Mouse (Mus musculus) liver, embryonic 14.5 days (tissue): ENCODE measurements around the gene Scgb3a1. TPM values are rescaled to one million over a fixed set of nuclear protein-coding genes. Genes with fewer than 3 reads are reported as not detected.

ENCODE experiments used
- ATAC-seq: fragments of 200-750 bp; cut with Nextera tagmentation; 2 replicates; pipeline ENCODE4 v1.8.0; 2017; ENCODE audit warnings: moderate number of reproducible peaks, mild to moderate bottlenecking, moderate library complexity; ENCODE audit not compliant: insufficient read depth
- DNase-seq, 3 experiments: peaks; one replicate each; pipeline ENCODE4 v3.0.0-alpha.2; 2012 to 2013; ENCODE audit warnings: low read depth in 3 of 3, low spot score in 3 of 3
- H3K27ac ChIP-seq: fragments of 300-500 bp; sonication (generic); 2 replicates; pipeline ENCODE4 v1.5.1; 2014; ENCODE audit warnings: moderate library complexity, mild to moderate bottlenecking, control low read depth, inconsistent platforms
- H3K27me3 ChIP-seq: fragments of 300-500 bp; sonication (generic); 2 replicates; pipeline ENCODE4 v1.6.1; 2014; ENCODE audit warnings: mild to moderate bottlenecking, low read length, moderate library complexity; ENCODE audit not compliant: control insufficient read depth, insufficient read depth
- H3K36me3 ChIP-seq: fragments of 300-500 bp; sonication (generic); replicated peaks from 2 replicates; pipeline ENCODE4 v1.6.1; 2014; ENCODE audit warnings: low read depth; ENCODE audit not compliant: control insufficient read depth, insufficient read depth
- H3K4me1 ChIP-seq, 2 experiments: fragments of 200-500 bp in 1 of 2; fragments of 300-500 bp in 1 of 2; sonication (generic) in 1 of 2; replicated peaks; 2 replicates each; pipeline ENCODE4 v1.6.1; 2012 to 2014; ENCODE audit warnings: antibody characterized with exemption in 1 of 2, inconsistent platforms in 1 of 2, low read length in 1 of 2; ENCODE audit not compliant: control insufficient read depth in 2 of 2, insufficient read depth in 2 of 2
- H3K4me2 ChIP-seq: fragments of 300-500 bp; sonication (generic); 2 replicates; pipeline ENCODE4 v1.6.1; 2014; ENCODE audit warnings: low read depth, mild to moderate bottlenecking, control low read depth, moderate library complexity
- H3K4me3 ChIP-seq, 2 experiments: fragments of 200-500 bp in 1 of 2; fragments of 300-500 bp in 1 of 2; sonication (generic) in 1 of 2; 2 replicates each; pipeline ENCODE4 v1.5.1; 2012 to 2014; ENCODE audit warnings: low read depth in 2 of 2, low read length in 2 of 2, mild to moderate bottlenecking in 2 of 2, control low read depth in 1 of 2, inconsistent platforms in 1 of 2, moderate library complexity in 1 of 2; ENCODE audit not compliant: insufficient read depth in 1 of 2
- H3K9ac ChIP-seq: fragments of 300-500 bp; sonication (generic); replicated peaks from 2 replicates; pipeline ENCODE4 v1.6.1; 2014; ENCODE audit warnings: mild to moderate bottlenecking, control low read depth, moderate library complexity
- H3K9me3 ChIP-seq: fragments of 300-500 bp; sonication (generic); 2 replicates; pipeline ENCODE4 v1.6.1; 2016; ENCODE audit warnings: low read length, mixed read lengths; ENCODE audit not compliant: control insufficient read depth
- CTCF ChIP-seq: IDR thresholded peaks from 2 replicates; pipeline ENCODE4 v1.5.1; 2016; ENCODE audit warnings: antibody characterized with exemption, low read depth, control low read depth
- EP300 ChIP-seq: IDR thresholded peaks from 2 replicates; pipeline ENCODE4 v1.6.1; 2016; ENCODE audit warnings: antibody characterized with exemption, low read depth
- WGBS: fragments of 180-500 bp; shearing (Covaris S2); extraction: QIAGEN DNeasy Blood & Tissue Kit; methylation state at CpG from one replicate; pipeline ENCODE4 v1.1.7; 2014; ENCODE audit not compliant: insufficient replicate concordance; 5-methylcytosine and 5-hydroxymethylcytosine counted together
- polyA plus RNA-seq, 2 experiments: library from polyadenylated mRNA; depleted of rRNA in 1 of 2; stranded (reverse) in 1 of 2; unstranded in 1 of 2; fragments of >200 nt; fragmentation: Nextera tagmentation in 1 of 2; extraction: Ambion mirVana in 1 of 2; gene quantifications; 2 replicates each; pipeline versions ENCODE4 v1.2.1 to v1.2.3; 2012 to 2014

Scgb3a1 gene
- polyA plus RNA-seq, 2 experiments: not detected

DNA sequence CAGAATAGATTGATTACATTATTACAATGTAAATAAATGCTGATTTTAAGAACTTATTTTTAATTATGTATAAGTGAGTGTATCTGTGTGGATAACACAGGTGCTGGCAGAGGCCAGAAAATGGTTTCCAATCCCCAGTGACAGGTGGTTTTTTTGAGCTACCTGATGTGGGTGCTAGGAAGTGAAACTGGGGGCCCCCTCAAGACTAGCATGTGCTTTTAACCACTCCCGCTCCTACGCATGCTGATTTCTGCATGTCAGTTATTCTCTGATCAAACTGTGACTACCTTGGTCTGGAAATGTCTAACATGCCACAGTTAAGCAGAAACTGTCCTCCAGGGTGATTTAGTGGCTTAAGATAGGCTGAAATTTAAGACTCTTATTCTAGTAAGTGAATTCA is 33.1 kb downstream of the Scgb3a1 start:
- no peak for DNase-seq
- Histone ChIP-seq H3K9me3 (no peaks in the 10 kb centered on the region), H3K9ac (no peak overlapping the region), H3K4me2 (no peak overlapping the region), H3K27me3 (no peaks in the 10 kb centered on the region), H3K36me3 (peaks cover 42% of the 10 kb centered on the region), H3K4me1 (no peaks in the 10 kb centered on the region), H3K4me3 (no peak overlapping the region), H3K27ac (no peak overlapping the region)
- 90% methylated on average over 2 of the region's 2 CpGs for WGBS
- TF ChIP-seq CTCF: no peak
- no peak for TF ChIP-seq EP300
- no peak for ATAC-seq

DNA sequence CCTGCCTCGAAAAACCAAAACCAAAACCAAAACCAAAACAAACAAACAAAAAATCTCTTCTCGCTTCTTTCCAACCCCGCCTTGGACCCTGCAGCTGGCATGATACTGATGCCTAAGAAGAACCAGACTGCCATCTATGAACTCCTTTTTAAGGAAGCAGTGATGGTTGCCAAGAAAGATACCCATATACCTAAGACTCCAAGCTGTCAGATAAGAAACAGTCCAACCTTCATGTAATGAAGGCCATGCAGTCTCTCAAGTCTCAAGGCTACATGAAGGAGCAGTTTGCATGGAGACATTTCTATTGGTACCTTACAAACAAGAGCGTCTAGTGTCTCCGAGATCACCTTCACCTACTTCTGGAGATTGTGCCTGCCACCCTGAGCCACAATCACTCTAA is 34.4 kb downstream of the Scgb3a1 start:
- TF ChIP-seq EP300 (no peak), CTCF (no peak)
- H3K36me3 ChIP-seq: peaks cover 46% of the 10 kb centered on the region
- WGBS: 90% methylated on average over 5 of the region's 5 CpGs
- H3K9ac ChIP-seq: no peak overlapping the region
- H3K4me2 ChIP-seq: no peak overlapping the region
- H3K9me3 ChIP-seq: no peaks in the 10 kb centered on the region
- no peak overlapping the region for H3K4me3 ChIP-seq
- ATAC-seq: no peak
- no peaks in the 10 kb centered on the region for H3K4me1 ChIP-seq
- H3K27ac ChIP-seq: no peak overlapping the region
- no peak for DNase-seq
- H3K27me3 ChIP-seq: no peaks in the 10 kb centered on the region

DNA sequence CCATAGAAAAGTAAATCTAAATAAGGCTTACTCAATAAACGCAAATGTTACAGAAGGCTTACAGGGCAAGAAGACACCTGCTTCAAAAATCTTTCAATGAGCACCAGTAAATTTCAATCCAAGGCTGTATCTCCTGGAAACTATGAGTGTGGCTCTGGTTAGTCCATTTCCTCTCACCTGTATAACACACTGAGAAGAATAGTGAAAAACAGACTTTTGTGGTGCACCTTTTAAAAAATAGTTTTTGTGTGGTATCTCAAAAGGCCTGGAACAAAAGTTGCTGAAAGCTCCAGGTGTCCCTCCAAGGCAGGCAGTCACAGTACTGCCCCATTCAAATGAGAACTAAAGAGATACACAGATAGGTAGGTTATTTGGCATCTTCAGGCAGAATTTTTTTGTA is 35.7 kb downstream of the Scgb3a1 start:
- 89% methylated on average over 1 of the region's 1 CpGs for WGBS
- Histone ChIP-seq H3K27ac (no peak overlapping the region), H3K4me2 (no peak overlapping the region), H3K4me3 (no peak overlapping the region), H3K36me3 (peaks cover 48% of the 10 kb centered on the region), H3K9me3 (no peaks in the 10 kb centered on the region), H3K27me3 (no peaks in the 10 kb centered on the region), H3K9ac (no peak overlapping the region), H3K4me1 (no peaks in the 10 kb centered on the region)
- DNase-seq (no peak), ATAC-seq (no peak)
- TF ChIP-seq EP300 (no peak), CTCF (no peak)

DNA sequence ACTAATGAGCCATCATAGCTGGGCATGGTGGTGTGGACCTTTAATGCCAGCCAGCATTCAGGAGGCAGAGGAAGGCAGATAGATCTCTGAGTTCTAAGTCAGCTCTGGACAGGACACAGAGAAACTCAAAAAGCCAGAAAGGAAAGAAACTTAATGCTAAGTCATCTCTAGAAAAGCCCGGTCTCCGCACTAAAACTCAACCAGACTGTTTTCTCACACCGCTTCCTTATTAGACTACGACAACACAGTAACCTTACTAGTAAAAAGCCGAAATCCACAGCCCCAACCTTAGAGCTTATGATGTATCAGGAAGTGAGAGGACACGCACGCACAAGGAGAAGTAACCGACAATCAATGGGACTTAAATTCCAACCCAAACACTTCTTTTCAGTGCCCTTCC is 38.6 kb downstream of the Scgb3a1 start:
- WGBS: 92% methylated on average over 8 of the region's 8 CpGs
- ATAC-seq (no peak), DNase-seq (no peak)
- Histone ChIP-seq H3K9me3 (no peaks in the 10 kb centered on the region), H3K27ac (no peak overlapping the region), H3K4me2 (no peak overlapping the region), H3K4me1 (no peaks in the 10 kb centered on the region), H3K4me3 (no peak overlapping the region), H3K9ac (no peak overlapping the region), H3K36me3 (peaks cover 51% of the 10 kb centered on the region), H3K27me3 (no peaks in the 10 kb centered on the region)
- TF ChIP-seq CTCF: no peak
- no peak for TF ChIP-seq EP300

DNA sequence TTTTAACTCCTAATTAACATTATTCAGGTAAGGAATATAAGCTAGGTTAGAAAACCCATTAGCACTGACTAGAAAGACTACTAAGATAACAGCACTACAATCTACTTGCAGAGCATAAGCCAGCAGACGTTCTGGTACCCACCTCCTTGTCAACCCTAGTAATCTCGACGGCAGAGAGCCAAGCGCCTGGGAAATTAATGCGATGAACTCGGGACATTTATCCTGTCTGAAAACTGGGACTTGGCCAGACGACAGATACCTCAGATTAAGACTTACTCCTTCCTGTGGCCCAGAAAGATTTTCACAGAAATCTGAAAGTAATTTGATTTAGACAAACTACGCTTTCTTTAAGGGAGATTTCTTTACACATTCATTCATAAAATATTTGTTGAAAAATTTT is 41.4 kb downstream of the Scgb3a1 start:
- no peaks in the 10 kb centered on the region for H3K27me3 ChIP-seq
- ATAC-seq (no peak), DNase-seq (no peak)
- peaks cover 8 to 17% of the 10 kb centered on the region in 2 experiments for H3K4me1 ChIP-seq
- TF ChIP-seq EP300 (no peak), CTCF (no peak)
- H3K36me3 ChIP-seq: peaks cover 45% of the 10 kb centered on the region
- no peak overlapping the region for H3K4me2 ChIP-seq
- no peak overlapping the region for H3K4me3 ChIP-seq
- no peaks in the 10 kb centered on the region for H3K9me3 ChIP-seq
- WGBS: 71% methylated on average over 8 of the region's 8 CpGs
- H3K9ac ChIP-seq: no peak overlapping the region
- H3K27ac ChIP-seq: no peak overlapping the region
